Mouse (Mus musculus) hindbrain, embryonic 14.5 days (tissue): ENCODE measurements at regions not wholly inside any gene's neighbourhood (a gene's known extent, or its start where the extent isn't known, plus 50 kb on each side); places are given as distances from the start of the nearest gene placed in this dataset.

Source experiments
- ATAC-seq: fragments of 200-750 bp; cut with Nextera tagmentation; 2 replicates; pipeline ENCODE4 v1.8.0; 2017; ENCODE audit warnings: moderate number of reproducible peaks, mild to moderate bottlenecking, moderate TSS enrichment, moderate library complexity; ENCODE audit not compliant: low FRiP score
- DNase-seq: peaks from one replicate; pipeline ENCODE4 v3.0.0-alpha.2; 2015; ENCODE audit warnings: low spot score
- H3K27ac ChIP-seq: fragments of 300-500 bp; sonication (generic); 2 replicates; pipeline ENCODE4 v1.5.1; 2014; ENCODE audit warnings: mild to moderate bottlenecking, moderate library complexity
- H3K27me3 ChIP-seq: fragments of 300-500 bp; sonication (generic); 2 replicates; pipeline ENCODE4 v1.6.1; 2014; ENCODE audit warnings: mild to moderate bottlenecking, low read length, mixed read lengths; ENCODE audit not compliant: control insufficient read depth, insufficient read depth
- H3K36me3 ChIP-seq: fragments of 300-500 bp; sonication (generic); replicated peaks from 2 replicates; pipeline ENCODE4 v1.6.1; 2014; ENCODE audit not compliant: control insufficient read depth, insufficient read depth
- H3K4me1 ChIP-seq: fragments of 300-500 bp; sonication (generic); replicated peaks from 2 replicates; pipeline ENCODE4 v1.6.1; 2014; ENCODE audit warnings: antibody characterized with exemption, low read length, mixed read lengths; ENCODE audit not compliant: control insufficient read depth, insufficient read depth
- H3K4me2 ChIP-seq: fragments of 300-500 bp; sonication (generic); replicated peaks from 2 replicates; pipeline ENCODE4 v1.6.1; 2014; ENCODE audit warnings: mild to moderate bottlenecking, moderate library complexity
- H3K4me3 ChIP-seq: fragments of 300-500 bp; sonication (generic); replicated peaks from 2 replicates; pipeline ENCODE4 v1.5.1; 2014; ENCODE audit warnings: mild to moderate bottlenecking, low read length
- H3K9ac ChIP-seq: fragments of 300-500 bp; sonication (generic); 2 replicates; pipeline ENCODE4 v1.6.1; 2014
- H3K9me3 ChIP-seq: fragments of 300-500 bp; sonication (generic); 2 replicates; pipeline ENCODE4 v1.6.1; 2016; ENCODE audit warnings: low read length; ENCODE audit not compliant: control insufficient read depth
- WGBS: fragments of 180-500 bp; shearing (Covaris S2); extraction: QIAGEN DNeasy Blood & Tissue Kit; methylation state at CpG from one replicate; pipeline ENCODE4 v1.1.7; 2014; 5-methylcytosine and 5-hydroxymethylcytosine counted together

DNA sequence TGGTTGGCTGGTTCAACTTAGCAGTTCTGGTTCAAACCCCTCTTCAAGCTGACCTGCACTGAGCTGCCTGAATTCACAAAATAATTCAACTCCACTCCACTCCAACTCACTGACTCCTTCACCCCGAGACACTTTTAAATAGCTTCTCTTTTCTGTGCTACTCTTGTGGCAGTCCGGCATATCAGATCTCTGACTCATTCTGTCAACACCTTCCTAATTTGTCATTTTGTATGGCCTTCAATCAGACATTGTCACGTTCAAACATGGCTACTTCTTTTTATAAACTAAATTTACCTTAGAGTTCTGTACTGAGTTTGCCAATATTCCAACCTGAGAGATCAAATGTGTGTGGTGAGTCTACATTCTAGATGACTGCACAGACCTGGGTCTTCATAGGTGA lies 579.1 kb downstream of the Slitrk1 start:
- ATAC-seq (no peak), DNase-seq (no peak)
- H3K4me1 ChIP-seq, result no peaks in the 10 kb centered on the region
- no peak overlapping the region for H3K4me2 ChIP-seq
- no peaks in the 10 kb centered on the region for H3K27me3 ChIP-seq
- H3K9me3 ChIP-seq, result no peaks in the 10 kb centered on the region
- WGBS, result 84% methylated on average over 3 of the region's 3 CpGs
- no peaks in the 10 kb centered on the region for H3K36me3 ChIP-seq
- no peak overlapping the region for H3K27ac ChIP-seq
- H3K4me3 ChIP-seq, result no peak overlapping the region
- H3K9ac ChIP-seq, result no peak overlapping the region

- Histone ChIP-seq H3K4me2 (no peak overlapping the region), H3K9me3 (no peaks in the 10 kb centered on the region), H3K36me3 (no peaks in the 10 kb centered on the region), H3K27ac (no peak overlapping the region), H3K9ac (no peak overlapping the region), H3K4me1 (no peaks in the 10 kb centered on the region), H3K27me3 (no peaks in the 10 kb centered on the region), H3K4me3 (no peak overlapping the region)
- 54% methylated on average over 3 of the region's 3 CpGs for WGBS
- no peak for DNase-seq
- no peak for ATAC-seq
These were observed 587.5 kb downstream of the Slitrk1 start for GRCm38 (mm10) chr14:108326425-108326824.

GRCm38 (mm10) chr14:108323364-108324037 lies 590.5 kb downstream of the Slitrk1 start:
- H3K9me3 ChIP-seq, result no peaks in the 10 kb centered on the region
- no peaks in the 10 kb centered on the region for H3K36me3 ChIP-seq
- 98% methylated on average over 1 of the region's 1 CpGs for WGBS
- H3K4me1 ChIP-seq, result no peaks in the 10 kb centered on the region
- H3K27ac ChIP-seq, result no peak overlapping the region
- no peak overlapping the region for H3K9ac ChIP-seq
- no peak overlapping the region for H3K4me2 ChIP-seq
- no peaks in the 10 kb centered on the region for H3K27me3 ChIP-seq
- DNase-seq (no peak), ATAC-seq (no peak)
- no peak overlapping the region for H3K4me3 ChIP-seq

DNA sequence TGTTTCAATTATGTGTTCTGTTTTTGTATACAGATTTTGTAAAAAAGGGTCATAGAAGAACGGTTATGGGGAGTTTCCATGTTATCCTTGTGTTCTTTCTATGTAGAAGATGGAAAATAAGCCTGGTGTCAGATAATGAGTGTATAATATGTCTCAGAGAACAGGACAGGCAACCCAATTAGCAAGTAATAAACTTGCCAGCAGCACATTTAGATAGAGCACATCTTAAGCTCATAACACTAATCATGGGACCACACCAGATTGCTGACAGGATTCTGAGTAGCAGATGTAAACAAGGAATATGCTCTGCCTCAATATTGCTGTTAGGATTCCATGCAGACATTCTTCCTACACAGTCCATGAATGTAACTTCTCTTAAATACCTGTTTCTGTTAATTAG lies 606.3 kb downstream of the Slitrk1 start:
- Histone ChIP-seq H3K4me3 (no peak overlapping the region), H3K27me3 (no peaks in the 10 kb centered on the region), H3K36me3 (no peaks in the 10 kb centered on the region), H3K9ac (no peak overlapping the region), H3K27ac (no peak overlapping the region), H3K4me2 (no peak overlapping the region), H3K9me3 (no peaks in the 10 kb centered on the region), H3K4me1 (no peaks in the 10 kb centered on the region)
- ATAC-seq (no peak), DNase-seq (no peak)
- 94% methylated on average over 1 of the region's 1 CpGs for WGBS

- WGBS, result 92% methylated on average over 3 of the region's 3 CpGs
- no peak for DNase-seq
These were observed 634.3 kb downstream of the Slitrk1 start for GRCm38 (mm10) chr14:108279630-108280029.

DNA sequence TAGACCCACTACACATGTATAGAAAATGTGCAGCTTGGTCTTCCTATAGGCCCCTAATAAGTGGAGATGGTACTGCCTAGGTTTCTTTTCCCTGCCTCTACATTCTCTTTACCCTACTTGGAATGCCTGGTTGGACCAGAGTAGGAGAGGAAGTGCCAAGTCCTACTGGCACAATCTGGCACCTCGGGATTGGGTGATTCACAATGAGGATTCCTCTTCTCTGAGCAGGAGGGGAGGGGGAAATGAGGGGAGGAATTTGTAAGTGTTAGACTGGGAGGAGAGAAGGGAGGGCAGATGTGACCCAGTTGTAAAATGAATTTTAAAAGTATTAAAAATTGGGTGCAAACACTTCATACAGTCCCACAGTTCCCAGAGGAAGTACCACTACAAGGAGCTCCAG lies 652.9 kb downstream of the Slitrk1 start:
- Histone ChIP-seq H3K9me3 (no peaks in the 10 kb centered on the region), H3K27ac (no peak overlapping the region), H3K9ac (no peak overlapping the region), H3K4me2 (no peak overlapping the region), H3K4me1 (no peaks in the 10 kb centered on the region), H3K36me3 (no peaks in the 10 kb centered on the region), H3K27me3 (no peaks in the 10 kb centered on the region), H3K4me3 (no peak overlapping the region)
- DNase-seq (no peak), ATAC-seq (no peak)
- WGBS, result 74% methylated on average over 1 of the region's 1 CpGs

More at GRCm38 (mm10) chr14:108279630-108280029, 634.3 kb downstream of the Slitrk1 start:
- Histone ChIP-seq H3K27ac (no peak overlapping the region), H3K27me3 (no peaks in the 10 kb centered on the region), H3K4me1 (no peaks in the 10 kb centered on the region), H3K9ac (no peak overlapping the region), H3K9me3 (no peaks in the 10 kb centered on the region), H3K4me3 (no peak overlapping the region), H3K36me3 (no peaks in the 10 kb centered on the region), H3K4me2 (no peak overlapping the region)
- no peak for ATAC-seq

DNA sequence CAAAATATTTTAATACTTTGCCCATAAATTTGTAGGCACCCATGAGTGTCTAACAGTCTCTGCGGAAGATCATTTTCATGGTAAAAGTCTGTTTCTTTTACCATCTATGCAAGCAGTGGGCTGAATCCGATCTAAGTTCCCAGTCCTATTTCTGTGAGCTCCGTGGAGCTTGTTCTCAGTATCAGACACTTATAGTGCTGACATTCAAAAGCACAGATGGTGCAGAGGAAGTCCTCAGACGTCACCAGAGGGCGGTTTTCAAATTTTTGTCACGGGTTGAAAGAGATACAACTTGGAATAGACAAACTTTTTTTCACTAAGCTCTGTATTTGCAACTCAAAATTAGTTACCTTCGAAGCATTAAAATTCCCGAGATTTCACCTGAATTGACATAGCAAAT lies 666.6 kb downstream of the Slitrk1 start:
- Histone ChIP-seq H3K4me2 (no peak overlapping the region), H3K27ac (no peak overlapping the region), H3K9me3 (no peaks in the 10 kb centered on the region), H3K27me3 (no peaks in the 10 kb centered on the region), H3K9ac (no peak overlapping the region), H3K4me3 (no peak overlapping the region), H3K4me1 (no peaks in the 10 kb centered on the region), H3K36me3 (no peaks in the 10 kb centered on the region)
- WGBS, result 78% methylated on average over 8 of the region's 8 CpGs
- ATAC-seq (no peak), DNase-seq (no peak)

DNA sequence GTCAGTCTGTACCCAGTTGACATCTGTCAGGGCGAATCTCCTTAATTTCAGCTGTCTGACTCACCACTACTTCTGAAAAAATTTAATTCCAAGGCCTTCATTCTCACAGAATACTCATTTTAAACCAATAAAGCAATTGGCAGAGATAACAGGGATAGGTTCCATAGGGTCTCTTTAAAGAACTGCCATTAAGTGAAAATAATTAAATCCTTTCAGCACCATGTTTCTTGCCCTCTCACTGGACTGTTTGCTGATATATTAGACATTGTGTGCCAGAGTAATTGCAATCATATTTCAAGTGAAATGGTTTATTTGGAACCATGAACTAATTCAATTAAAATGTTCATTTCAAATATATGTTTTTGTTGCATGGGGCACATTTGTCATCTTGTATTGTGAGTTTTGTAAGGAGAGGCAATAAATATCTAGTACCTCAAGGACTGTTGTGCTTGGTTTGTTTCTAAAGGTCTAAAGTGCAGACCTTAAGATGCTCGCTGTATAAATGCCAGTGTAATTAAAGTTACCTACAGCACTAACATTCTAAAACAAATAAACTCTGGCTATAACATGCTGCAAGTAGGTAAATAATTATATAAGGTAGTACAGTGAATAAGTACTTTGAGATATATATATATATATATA lies 688.4 kb downstream of the Slitrk1 start:
- Histone ChIP-seq H3K27ac (no peak overlapping the region), H3K36me3 (no peaks in the 10 kb centered on the region), H3K4me1 (no peaks in the 10 kb centered on the region), H3K9me3 (no peaks in the 10 kb centered on the region), H3K4me2 (no peak overlapping the region), H3K4me3 (no peak overlapping the region), H3K27me3 (no peaks in the 10 kb centered on the region), H3K9ac (no peak overlapping the region)
- 80% methylated on average over 2 of the region's 2 CpGs for WGBS
- DNase-seq, result no peak
- no peak for ATAC-seq

DNA sequence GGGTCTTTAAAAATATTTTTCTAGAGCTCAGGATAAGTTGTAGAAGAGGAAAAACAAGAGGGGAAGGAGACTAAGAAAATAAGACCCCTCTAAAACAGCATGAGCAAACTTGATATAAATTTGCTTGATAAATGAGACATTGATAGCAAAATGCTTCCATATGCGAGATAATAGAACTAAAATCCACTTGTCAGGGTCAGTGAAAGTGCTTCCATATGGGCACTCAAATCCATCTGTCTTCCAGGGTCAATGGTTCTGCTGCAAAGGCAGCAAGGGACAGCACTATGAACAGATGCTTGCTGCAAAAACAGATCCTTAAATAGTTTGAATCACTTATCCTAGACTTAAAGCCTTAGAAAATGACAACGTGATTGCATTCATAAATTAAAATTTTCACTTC lies 704.7 kb downstream of the Slitrk1 start:
- no peak for ATAC-seq
- Histone ChIP-seq H3K27ac (no peak overlapping the region), H3K9ac (no peak overlapping the region), H3K4me2 (no peak overlapping the region), H3K27me3 (no peaks in the 10 kb centered on the region), H3K36me3 (no peaks in the 10 kb centered on the region), H3K4me1 (no peaks in the 10 kb centered on the region), H3K4me3 (no peak overlapping the region), H3K9me3 (no peaks in the 10 kb centered on the region)
- no peak for DNase-seq
- WGBS, result 75% methylated on average over 2 of the region's 2 CpGs
